Mouse (Mus musculus) adrenal gland, postnatal 10 days (tissue): ENCODE results near the gene Gm5431. TPM values are rescaled to one million over a fixed set of nuclear protein-coding genes. Genes with fewer than 3 reads are reported as not detected.

Experiments
- DNase-seq: peaks from one replicate; pipeline ENCODE4 v3.0.0; 2021; ENCODE audit warnings: mixed read lengths
- total RNA-seq, 2 experiments: library from RNA; stranded (reverse); gene quantifications; 2 replicates each; pipeline ENCODE4 v1.2.3; 2021

Gm5431 gene
- total RNA-seq, 2 experiments from 2014 or later = 1.6 to 2.0 TPM

DNA sequence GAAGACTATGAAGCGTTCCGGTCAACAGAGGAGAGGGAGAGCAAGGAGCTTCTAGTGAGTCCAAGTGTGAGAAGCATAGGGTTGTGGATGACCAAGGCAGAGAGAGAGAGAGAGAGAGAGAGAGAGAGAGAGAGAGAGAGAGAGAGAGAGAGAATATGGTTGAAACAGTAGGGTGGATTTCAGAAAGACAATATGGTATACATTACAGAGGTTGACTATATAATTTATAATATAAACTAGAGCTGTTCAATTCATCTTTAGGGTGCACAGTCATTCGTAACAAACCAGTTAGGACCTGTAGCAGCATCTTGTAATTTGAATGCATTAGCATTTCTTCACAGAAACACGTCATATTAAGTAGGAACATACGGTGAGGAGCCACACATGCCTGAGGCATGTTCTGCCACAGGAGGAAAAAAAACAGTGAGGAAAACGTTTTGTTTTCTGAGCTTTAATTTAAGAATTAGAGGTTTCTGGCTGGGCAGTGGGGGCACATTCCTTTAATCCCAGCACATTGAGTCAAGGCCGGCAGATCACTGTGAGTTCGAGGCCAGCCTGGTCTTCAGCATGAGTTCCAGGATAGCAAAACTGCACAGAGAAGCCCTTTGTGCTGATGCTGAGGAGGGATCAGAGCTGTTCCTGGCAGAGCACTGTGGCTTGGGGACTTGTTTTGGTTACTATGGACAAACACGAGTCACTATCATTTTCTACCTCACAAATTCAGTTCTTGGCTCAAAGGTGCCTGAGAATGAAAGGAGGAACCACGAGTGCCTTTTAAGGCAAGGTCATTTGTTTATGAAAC is 62.9 kb downstream of the Gm5431 start:
- no peak for DNase-seq

DNA sequence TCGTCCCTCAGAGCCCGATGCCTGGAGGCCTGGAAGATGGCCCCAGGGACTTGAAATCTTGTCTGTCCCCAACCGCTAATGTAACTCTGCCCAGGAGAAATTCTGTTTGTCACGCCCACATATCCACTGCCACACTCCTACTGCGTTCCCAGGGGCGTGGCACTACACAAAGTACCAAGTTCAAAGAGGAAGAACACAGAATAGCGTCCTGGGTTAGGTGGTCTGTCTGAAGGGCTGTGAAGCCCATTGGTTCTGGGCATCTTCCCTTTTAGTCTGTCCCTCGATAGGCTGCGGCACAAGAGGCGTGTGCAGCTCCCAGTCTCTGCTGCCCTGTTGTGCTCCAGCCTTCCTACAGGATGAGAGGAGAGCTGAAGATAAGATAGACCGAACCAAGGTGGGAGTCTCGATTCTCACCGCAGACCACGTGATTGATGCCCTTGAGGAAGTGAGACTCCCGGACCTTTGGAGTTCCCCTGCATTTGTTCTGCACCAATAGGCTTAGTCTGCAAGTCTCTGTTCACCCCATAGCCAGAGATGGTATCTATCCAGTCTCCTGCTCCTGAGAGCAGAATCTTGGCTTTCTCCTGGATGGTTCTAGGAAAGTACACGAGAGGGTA is 63.7 kb downstream of the Gm5431 start:
- DNase-seq = no peak

Other genes with a start within 250 kb of the Gm5431 start
- 100 to 1,000 TPM; 805 to 857 TPM for gene Rack1, start 101.9 kb downstream of the Gm5431 start, total RNA-seq
- gene Trim41, start 84.9 kb downstream of the Gm5431 start, total RNA-seq = 10 to 100 TPM; 42.3 to 42.7 TPM
- 10 to 100 TPM in 1 of 2 experiments, 1 to 10 TPM in 1; 5.3 to 12.0 TPM for gene Trim7, start 76.1 kb downstream of the Gm5431 start, total RNA-seq
- 1 to 10 TPM; 2.5 to 4.9 TPM for gene Gm12184, start 75.6 kb downstream of the Gm5431 start, total RNA-seq
- 10 to 100 TPM; 13.2 to 17.8 TPM for gene Irgm1, start 30.5 kb downstream of the Gm5431 start, total RNA-seq
- 10 to 100 TPM in 1 of 2 experiments, 1 to 10 TPM in 1; 5.3 to 11.1 TPM for gene Psme2b, start 44.0 kb upstream of the Gm5431 start, total RNA-seq
- under 1 TPM; 0.18 TPM for gene Olfr56, start 76.7 kb upstream of the Gm5431 start, total RNA-seq
- gene 9930111J21Rik1, start 77.2 kb upstream of the Gm5431 start, total RNA-seq = 1 to 10 TPM; 1.8 to 2.9 TPM
- gene Gm12185, start 90.0 kb upstream of the Gm5431 start, total RNA-seq = 1 to 10 TPM; 3.3 to 3.7 TPM
- gene Tgtp1, start 92.0 kb upstream of the Gm5431 start, total RNA-seq = 1 to 10 TPM; 1.1 to 2.1 TPM
- 1 to 10 TPM; 3.2 TPM for gene 9930111J21Rik2, start 149.0 kb upstream of the Gm5431 start, total RNA-seq
- gene Tgtp2, start 162.0 kb upstream of the Gm5431 start, total RNA-seq = 1 to 10 TPM; 1.2 to 1.3 TPM
- gene Ifi47, start 174.4 kb upstream of the Gm5431 start, total RNA-seq = 1 to 10 TPM; 5.2 to 5.7 TPM
- under 1 TPM; 0.27 to 0.45 TPM for gene Olfr1396, start 212.7 kb upstream of the Gm5431 start, total RNA-seq
- not detected for gene Olfr1395, start 240.1 kb upstream of the Gm5431 start, total RNA-seq